Mouse (Mus musculus) limb, embryonic 14.5 days (tissue): Measurements from ENCODE around the gene Faah. TPM values are rescaled to one million over a fixed set of nuclear protein-coding genes. Genes with fewer than 3 reads are reported as not detected.
A peak's percentile ranks its signal among the peaks of the same experiment; 100 is the strongest.

Experiments
- ATAC-seq: fragments of 200-750 bp; cut with Nextera tagmentation; 2 replicates; pipeline ENCODE4 v1.8.0; 2017; ENCODE audit warnings: low read depth, moderate number of reproducible peaks, moderate TSS enrichment; ENCODE audit not compliant: low FRiP score
- DNase-seq: peaks from one replicate; pipeline ENCODE4 v3.0.0-alpha.2; 2015; ENCODE audit warnings: low spot score
- H3K27ac ChIP-seq: fragments of 300-500 bp; sonication (generic); replicated peaks from 2 replicates; pipeline ENCODE4 v1.5.1; 2014; ENCODE audit warnings: low read depth, mild to moderate bottlenecking, low read length, moderate library complexity, mixed read lengths
- H3K27me3 ChIP-seq: fragments of 300-500 bp; sonication (generic); 2 replicates; pipeline ENCODE4 v1.6.1; 2014; ENCODE audit warnings: low read length, mixed read lengths; ENCODE audit not compliant: control insufficient read depth, insufficient read depth
- H3K36me3 ChIP-seq: fragments of 300-500 bp; sonication (generic); 2 replicates; pipeline ENCODE4 v1.6.1; 2014; ENCODE audit warnings: mild to moderate bottlenecking, low read length, moderate library complexity, mixed read lengths; ENCODE audit not compliant: control insufficient read depth, insufficient read depth
- H3K4me1 ChIP-seq: fragments of 300-500 bp; sonication (generic); 2 replicates; pipeline ENCODE4 v1.6.1; 2014; ENCODE audit warnings: antibody characterized with exemption, low read length, mixed read lengths; ENCODE audit not compliant: control insufficient read depth, insufficient read depth
- H3K4me2 ChIP-seq: fragments of 300-500 bp; sonication (generic); replicated peaks from 2 replicates; pipeline ENCODE4 v1.6.1; 2014; ENCODE audit warnings: low read depth, mild to moderate bottlenecking, low read length, moderate library complexity; ENCODE audit not compliant: severe bottlenecking
- H3K4me3 ChIP-seq: fragments of 300-500 bp; sonication (generic); replicated peaks from 2 replicates; pipeline ENCODE4 v1.5.1; 2014; ENCODE audit warnings: low read length
- H3K9ac ChIP-seq: fragments of 300-500 bp; sonication (generic); 2 replicates; pipeline ENCODE4 v1.6.1; 2014; ENCODE audit warnings: mild to moderate bottlenecking, low read depth, low read length, moderate library complexity; ENCODE audit not compliant: severe bottlenecking
- H3K9me3 ChIP-seq: fragments of 300-500 bp; sonication (generic); 2 replicates; pipeline ENCODE4 v1.6.1; 2016; ENCODE audit warnings: low read length; ENCODE audit not compliant: control insufficient read depth
- POLR2A ChIP-seq: fragments of 200-500 bp; IDR thresholded peaks from 2 replicates; pipeline ENCODE4 v1.8.0; 2012; ENCODE audit warnings: inconsistent platforms, mild to moderate bottlenecking, moderate library complexity, borderline replicate concordance; ENCODE audit not compliant: insufficient read depth, insufficient read length; ENCODE audit errors: extremely low read depth
- WGBS: fragments of 180-500 bp; shearing (Covaris S2); extraction: QIAGEN DNeasy Blood & Tissue Kit; methylation state at CpG from one replicate; pipeline ENCODE4 v1.1.7; 2014; 5-methylcytosine and 5-hydroxymethylcytosine counted together
- polyA plus RNA-seq, 2 experiments: library from polyadenylated mRNA; depleted of rRNA in 1 of 2; stranded (reverse) in 1 of 2; unstranded in 1 of 2; fragments of >200 nt; fragmentation: Nextera tagmentation in 1 of 2; extraction: Ambion mirVana in 1 of 2; gene quantifications; 2 replicates each; pipeline versions ENCODE4 v1.2.1 to v1.2.3; 2012 to 2014

Gene Faah
- polyA plus RNA-seq, 2 experiments = 1.9 to 2.1 TPM

GRCm38 (mm10) chr4:116016862-116017299 lies 845 bp downstream of the Faah start:
- H3K27ac ChIP-seq = no peak overlapping the region
- ATAC-seq (no peak; the same call in 1 of the 2 replicates), DNase-seq (no peak)
- peak overlapping the region; percentile 99 for H3K4me2 ChIP-seq
- H3K9ac ChIP-seq = peak overlapping the region; percentile 55
- peaks cover 42% of the 10 kb centered on the region for H3K27me3 ChIP-seq
- no peak for TF ChIP-seq POLR2A
- H3K9me3 ChIP-seq = no peaks in the 10 kb centered on the region
- H3K36me3 ChIP-seq = no peaks in the 10 kb centered on the region
- H3K4me3 ChIP-seq = peak overlapping the region; percentile 56
- WGBS = 7% methylated on average over 16 of the region's 16 CpGs
- no peaks in the 10 kb centered on the region for H3K4me1 ChIP-seq

- Histone ChIP-seq H3K9me3 (no peaks in the 10 kb centered on the region), H3K9ac (no peak overlapping the region), H3K27ac (no peak overlapping the region), H3K36me3 (no peaks in the 10 kb centered on the region), H3K27me3 (peaks cover 42% of the 10 kb centered on the region), H3K4me3 (peak overlapping the region; percentile 56; the same call in 1 of the 2 replicates), H3K4me2 (no peak overlapping the region), H3K4me1 (no peaks in the 10 kb centered on the region)
- 15% methylated on average over 3 of the region's 3 CpGs for WGBS
- no peak for DNase-seq
- no peak for ATAC-seq
- no peak for TF ChIP-seq POLR2A
Measured at GRCm38 (mm10) chr4:116016396-116016795, 1.3 kb downstream of the Faah start.

- no peaks in the 10 kb centered on the region for H3K9me3 ChIP-seq
- DNase-seq (no peak), ATAC-seq (no peak)
- H3K27me3 ChIP-seq = peaks cover 42% of the 10 kb centered on the region
- no peak for TF ChIP-seq POLR2A
- 49% methylated on average over 8 of the region's 8 CpGs for WGBS
- H3K36me3 ChIP-seq = no peaks in the 10 kb centered on the region
- H3K4me2 ChIP-seq = no peak overlapping the region
- H3K4me1 ChIP-seq = no peaks in the 10 kb centered on the region
- H3K9ac ChIP-seq = no peak overlapping the region
- H3K4me3 ChIP-seq = no peak overlapping the region
- H3K27ac ChIP-seq = no peak overlapping the region
Measured at GRCm38 (mm10) chr4:116015996-116016395, 1.7 kb downstream of the Faah start.

GRCm38 (mm10) chr4:116015502-116015901 lies 2.2 kb downstream of the Faah start:
- no peaks in the 10 kb centered on the region for H3K9me3 ChIP-seq
- no peak overlapping the region for H3K9ac ChIP-seq
- no peaks in the 10 kb centered on the region for H3K36me3 ChIP-seq
- H3K4me1 ChIP-seq = no peaks in the 10 kb centered on the region
- no peak for TF ChIP-seq POLR2A
- no peak overlapping the region for H3K4me2 ChIP-seq
- ATAC-seq (no peak), DNase-seq (no peak)
- WGBS = 84% methylated on average over 5 of the region's 5 CpGs
- H3K4me3 ChIP-seq = no peak overlapping the region
- peaks cover 42% of the 10 kb centered on the region for H3K27me3 ChIP-seq
- no peak overlapping the region for H3K27ac ChIP-seq

- H3K27me3 ChIP-seq = peaks cover 13% of the 10 kb centered on the region; the same call in 1 of the 2 replicates
- H3K27ac ChIP-seq = no peak overlapping the region
- H3K9me3 ChIP-seq = no peaks in the 10 kb centered on the region
- no peak overlapping the region for H3K4me3 ChIP-seq
- 77% methylated on average over 8 of the region's 8 CpGs for WGBS
- H3K9ac ChIP-seq = no peak overlapping the region
- no peak for DNase-seq
- no peak for ATAC-seq
- no peak for TF ChIP-seq POLR2A
- no peaks in the 10 kb centered on the region for H3K4me1 ChIP-seq
- H3K4me2 ChIP-seq = no peak overlapping the region
- H3K36me3 ChIP-seq = no peaks in the 10 kb centered on the region
Measured at GRCm38 (mm10) chr4:116010186-116010585, 7.5 kb downstream of the Faah start.

GRCm38 (mm10) chr4:116001206-116001605 lies 16.5 kb downstream of the Faah start:
- Histone ChIP-seq H3K9ac (no peak overlapping the region), H3K4me2 (no peak overlapping the region), H3K27me3 (no peaks in the 10 kb centered on the region), H3K36me3 (no peaks in the 10 kb centered on the region), H3K4me3 (no peak overlapping the region), H3K9me3 (no peaks in the 10 kb centered on the region), H3K4me1 (no peaks in the 10 kb centered on the region), H3K27ac (no peak overlapping the region)
- no peak for TF ChIP-seq POLR2A
- DNase-seq (no peak), ATAC-seq (no peak)
- 70% methylated on average over 4 of the region's 4 CpGs for WGBS
